Mouse (Mus musculus): ENCODE measurements at regions not wholly inside any gene's neighbourhood (a gene's known extent, or its start where the extent isn't known, plus 50 kb on each side); places are given as distances from the start of the nearest gene placed in this dataset.

DNA sequence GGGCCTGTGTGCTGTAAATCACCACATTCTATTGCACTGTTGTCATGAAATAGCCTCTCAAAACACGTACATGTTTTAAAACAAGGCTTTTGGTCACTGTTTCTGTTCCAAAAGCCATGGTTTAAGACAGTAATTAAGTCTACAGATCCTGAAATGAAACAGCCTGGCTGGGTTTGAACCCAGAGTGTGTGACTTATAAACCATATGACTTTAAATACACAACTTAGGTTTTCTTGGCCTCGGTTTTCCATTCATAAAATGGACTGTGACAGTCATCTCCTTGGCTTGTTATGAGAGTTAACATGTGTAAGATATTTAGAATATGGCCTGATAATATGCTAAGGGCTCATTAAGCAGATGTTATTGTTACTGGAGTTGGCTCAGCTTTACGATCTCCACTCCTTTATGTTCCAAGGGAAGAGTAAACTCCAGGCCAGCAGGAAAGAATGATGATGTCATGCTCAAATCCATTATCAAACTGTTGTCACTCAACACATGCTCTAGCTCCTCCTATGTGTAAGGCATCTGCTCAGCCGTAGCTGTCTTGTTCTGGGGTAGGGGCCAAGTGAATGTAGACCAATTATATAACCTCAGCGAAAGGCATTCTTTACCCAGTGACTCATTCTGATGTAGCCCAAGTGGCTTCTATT is 154.6 kb upstream of the Slc25a13 start:
- TF ChIP-seq POLR2A (IDR thresholded peaks at IDR 0.05; ENCODE audit: control insufficient read depth in 1 of 2, insufficient read depth in 1 of 2, low read depth in 1 of 2, low read length in 2 of 2, poor library complexity in 1 of 2) (no peak), ELF1 (IDR thresholded peaks at IDR 0.05; ENCODE audit: low read depth, low read length) (no peak), MAZ (IDR thresholded peaks at IDR 0.05; ENCODE audit: low read depth, low read length) (no peak), CHD2 (IDR thresholded peaks at IDR 0.05; ENCODE audit: low read length) (no peak), TAL1 (IDR thresholded peaks at IDR 0.05; ENCODE audit: low read length) (no peak), MAX (IDR thresholded peaks at IDR 0.05; ENCODE audit: low read length) (no peak), NELFE (IDR thresholded peaks at IDR 0.05; ENCODE audit: low read depth, low read length) (no peak), EP300 (IDR thresholded peaks at IDR 0.05; ENCODE audit: low read depth in 1 of 2, low read length in 2 of 2) (no peak), JUND (IDR thresholded peaks at IDR 0.05; ENCODE audit: low read depth, low read length) (no peak), KAT2A (conservative IDR thresholded peaks at IDR 0.05; ENCODE audit: low read depth, low read length) (no peak), MYC (IDR thresholded peaks at IDR 0.05; ENCODE audit: low read depth, low read length) (no peak), GATA1 (IDR thresholded peaks at IDR 0.05; ENCODE audit: low read depth, low read length) (no peak), ZC3H11A (IDR thresholded peaks at IDR 0.05; ENCODE audit: low read depth, low read length) (no peak), GABPA (IDR thresholded peaks at IDR 0.05; ENCODE audit: low read depth, low read length) (no peak)

Measured in MEL (cell line).